In the genomic region with DNA sequence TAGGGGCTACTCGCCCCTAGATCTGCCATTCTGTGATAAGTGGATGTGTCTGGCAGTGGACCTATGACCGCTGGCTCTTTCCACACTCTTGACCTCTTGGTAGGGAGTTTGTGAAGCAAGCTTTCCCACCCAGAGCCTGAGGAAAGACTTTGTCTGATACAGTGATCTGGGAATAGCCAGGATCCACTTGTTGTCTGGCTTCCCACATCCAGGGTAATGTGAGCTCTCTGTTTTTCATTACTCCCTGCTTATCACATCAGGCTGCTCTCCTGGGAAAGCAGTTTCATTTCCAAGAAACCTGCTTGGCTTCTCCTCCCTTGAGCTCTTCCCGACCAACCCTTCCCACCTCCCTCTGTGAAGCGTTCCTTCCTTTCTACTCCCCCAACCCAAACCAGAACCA, we compare ENCODE assay signal across 11 mouse cellular contexts. TPM values are rescaled to one million over a fixed set of nuclear protein-coding genes. Genes with fewer than 3 reads are reported as not detected.
DNase-seq lines count a peak whose midpoint lies in the region; ATAC-seq lines count a peak whose summit lies in the region.
"Had no signal": no experiment of that assay in that cellular context is flagged by ENCODE, and none has a peak within 500 bp of the region (broad histone marks: within the 10 kb centered on the region; RNA-seq: fewer than 3 reads in every experiment).

No protein-coding gene starts in this region.

- H3K4me2 ChIP-seq in heart, embryonic 12.5 days, result no peak overlapping the region
- no peak overlapping the region for H3K4me2 ChIP-seq in heart, embryonic 11.5 days
- H3K4me2 ChIP-seq in heart, embryonic 14.5 days (ENCODE audit: low read length), result no peak overlapping the region
- H3K4me2 ChIP-seq in kidney, embryonic 15.5 days, result no peak overlapping the region
- H3K4me2 ChIP-seq: limb, embryonic 15.5 days had no signal

- H3K4me3 ChIP-seq in heart, embryonic 12.5 days, result no peak overlapping the region
- H3K4me3 ChIP-seq in heart, embryonic 11.5 days (ENCODE audit: low read depth, low read length), result no peak overlapping the region
- H3K4me3 ChIP-seq in heart, embryonic 14.5 days (ENCODE audit: control insufficient read depth in 1 of 2, insufficient read depth in 1 of 2, low read depth in 1 of 2, low read length in 2 of 2), result no peak overlapping the region
- H3K4me3 ChIP-seq in kidney, embryonic 15.5 days (replicated peaks), result no peak overlapping the region
- H3K4me3 ChIP-seq: limb, embryonic 15.5 days had no signal

- H3K27me3 ChIP-seq in heart, embryonic 12.5 days (replicated peaks), result no peaks in the 10 kb centered on the region
- H3K27me3 ChIP-seq in heart, embryonic 11.5 days (ENCODE audit: control insufficient read depth, insufficient read depth, low read length), result no peaks in the 10 kb centered on the region
- no peaks in the 10 kb centered on the region for H3K27me3 ChIP-seq in heart, embryonic 14.5 days (ENCODE audit: control insufficient read depth, insufficient read depth, low read length)
- no peaks in the 10 kb centered on the region for H3K27me3 ChIP-seq in kidney, embryonic 15.5 days
- H3K27me3 ChIP-seq: limb, embryonic 15.5 days had no signal

- H3K27ac ChIP-seq in heart, embryonic 12.5 days (ENCODE audit: poor library complexity, severe bottlenecking), result peak overlapping the region; percentile 48; the same call in 1 of the 2 replicates
- no peak overlapping the region for H3K27ac ChIP-seq in heart, embryonic 11.5 days (ENCODE audit: low read depth, low read length)
- peak overlapping the region; percentile 49 to 59 for H3K27ac ChIP-seq in heart, embryonic 14.5 days (replicated peaks in 1 of 2; ENCODE audit: control insufficient read depth in 1 of 2, insufficient read depth in 1 of 2, low read depth in 2 of 2, low read length in 2 of 2)
- H3K27ac ChIP-seq in kidney, embryonic 15.5 days, result no peak overlapping the region
- H3K27ac ChIP-seq: macrophage had no signal

- DNase-seq in ovary, adult 18-20 months (ENCODE audit: low spot score), result peak; percentile 37
- DNase-seq in ovary, postnatal 14 days (ENCODE audit: low spot score), result no peak
- peak; percentile 11 for DNase-seq in testis, postnatal 14 days (ENCODE audit: low spot score)
- DNase-seq: kidney, adult 18-20 months; thymus, postnatal 36 days had no signal

- peak; percentile 29; the same call in 1 of the 2 replicates for ATAC-seq in heart, embryonic 12.5 days (ENCODE audit: insufficient number of reproducible peaks, low FRiP score)
- ATAC-seq in heart, embryonic 11.5 days (replicated peaks; ENCODE audit: insufficient number of reproducible peaks, low FRiP score, low TSS enrichment), result no peak
- no peak; the same call in 1 of the 2 replicates for ATAC-seq in heart, embryonic 14.5 days (ENCODE audit: insufficient number of reproducible peaks, insufficient read depth, low FRiP score, low read depth)
- ATAC-seq in kidney, embryonic 15.5 days (replicated peaks; ENCODE audit: low FRiP score), result no peak

- H3K4me1 ChIP-seq in heart, embryonic 12.5 days (replicated peaks), result peaks cover 14% of the 10 kb centered on the region
- H3K4me1 ChIP-seq in heart, embryonic 11.5 days (ENCODE audit: control insufficient read depth, insufficient read depth, low read length), result no peaks in the 10 kb centered on the region; the same call in 1 of the 2 replicates
- H3K4me1 ChIP-seq in heart, embryonic 14.5 days (ENCODE audit: control insufficient read depth in 2 of 2, insufficient read depth in 2 of 2, low read length in 2 of 2), result peaks cover 6 to 9% of the 10 kb centered on the region in 2 experiments; a peak in 2 of 4 replicates
- H3K4me1 ChIP-seq in kidney, embryonic 15.5 days, result 0 out of 2 replicates have a peak, but pooled peaks cover 2% of the 10 kb centered on the region

- no peaks in the 10 kb centered on the region for H3K9me3 ChIP-seq in heart, embryonic 12.5 days (replicated peaks)
- no peaks in the 10 kb centered on the region for H3K9me3 ChIP-seq in heart, embryonic 11.5 days (replicated peaks; ENCODE audit: control insufficient read depth, low read length)
- no peaks in the 10 kb centered on the region for H3K9me3 ChIP-seq in heart, embryonic 14.5 days (ENCODE audit: control insufficient read depth, low read length)
- no peaks in the 10 kb centered on the region for H3K9me3 ChIP-seq in kidney, embryonic 15.5 days (replicated peaks)
- H3K9me3 ChIP-seq: limb, embryonic 15.5 days had no signal

- 26% methylated on average over 4 of the region's 4 CpGs for WGBS in heart, embryonic 12.5 days
- WGBS in heart, embryonic 11.5 days (ENCODE audit: insufficient replicate concordance), result 33% methylated on average over 4 of the region's 4 CpGs
- WGBS in heart, embryonic 14.5 days, result 29% methylated on average over 4 of the region's 4 CpGs
- 32% methylated on average over 4 of the region's 4 CpGs for WGBS in kidney, embryonic 15.5 days

- H3K9ac ChIP-seq in heart, embryonic 12.5 days, result no peak overlapping the region
- H3K9ac ChIP-seq in heart, embryonic 11.5 days (ENCODE audit: low read depth, low read length), result no peak overlapping the region
- no peak overlapping the region for H3K9ac ChIP-seq in heart, embryonic 14.5 days (ENCODE audit: low read length)
- H3K9ac ChIP-seq in kidney, embryonic 15.5 days, result no peak overlapping the region
- H3K9ac ChIP-seq: limb, embryonic 15.5 days had no signal

- no peaks in the 10 kb centered on the region for H3K36me3 ChIP-seq in heart, embryonic 12.5 days
- no peaks in the 10 kb centered on the region for H3K36me3 ChIP-seq in heart, embryonic 11.5 days (ENCODE audit: control insufficient read depth, insufficient read depth, low read length)
- no peaks in the 10 kb centered on the region for H3K36me3 ChIP-seq in heart, embryonic 14.5 days (ENCODE audit: control insufficient read depth, insufficient read depth, low read length)
- H3K36me3 ChIP-seq in kidney, embryonic 15.5 days, result no peaks in the 10 kb centered on the region
- H3K36me3 ChIP-seq: limb, embryonic 15.5 days had no signal

RNA-seq across cellular contexts. Expression of gene Gm45716, which starts 44.5 kb away (rescaled TPM):
- polyA plus RNA-seq in heart, embryonic 12.5 days (2016; fragmentation: Nextera tagmentation; extraction: Ambion mirVana), result 48.2 and 49.5 TPM in 2 replicates
- polyA plus RNA-seq in heart, embryonic 11.5 days (2014; fragmentation: Nextera tagmentation; extraction: Ambion mirVana), result 50.9 TPM in 2 replicates
- 56.4 and 61.0 TPM in 2 replicates for polyA plus RNA-seq in heart, embryonic 14.5 days (2014; fragmentation: Nextera tagmentation; extraction: Ambion mirVana)
- polyA plus RNA-seq in kidney, embryonic 15.5 days (2015; fragmentation: Nextera tagmentation; extraction: Ambion mirVana), result 8.1 and 9.8 TPM in 2 replicates

Comparison
In these comparisons a context has a peak if more than half of its experiments do, and no peak if none do; other contexts are left out.
1. H3K27ac ChIP-seq: peak in heart, embryonic 12.5 days (single experiment) and heart, embryonic 14.5 days (2 of 2); none in heart, embryonic 11.5 days (single experiment) and kidney, embryonic 15.5 days (single experiment).